Mouse (Mus musculus): ENCODE measurements around the gene Nufip1. TPM values are rescaled to one million over a fixed set of nuclear protein-coding genes. Genes with fewer than 3 reads are reported as not detected.

Nufip1 gene
- 4.4 and 4.8 TPM in 2 replicates for polyA plus RNA-seq (2012; ENCODE audit: insufficient read depth, low replicate concordance)

DNA sequence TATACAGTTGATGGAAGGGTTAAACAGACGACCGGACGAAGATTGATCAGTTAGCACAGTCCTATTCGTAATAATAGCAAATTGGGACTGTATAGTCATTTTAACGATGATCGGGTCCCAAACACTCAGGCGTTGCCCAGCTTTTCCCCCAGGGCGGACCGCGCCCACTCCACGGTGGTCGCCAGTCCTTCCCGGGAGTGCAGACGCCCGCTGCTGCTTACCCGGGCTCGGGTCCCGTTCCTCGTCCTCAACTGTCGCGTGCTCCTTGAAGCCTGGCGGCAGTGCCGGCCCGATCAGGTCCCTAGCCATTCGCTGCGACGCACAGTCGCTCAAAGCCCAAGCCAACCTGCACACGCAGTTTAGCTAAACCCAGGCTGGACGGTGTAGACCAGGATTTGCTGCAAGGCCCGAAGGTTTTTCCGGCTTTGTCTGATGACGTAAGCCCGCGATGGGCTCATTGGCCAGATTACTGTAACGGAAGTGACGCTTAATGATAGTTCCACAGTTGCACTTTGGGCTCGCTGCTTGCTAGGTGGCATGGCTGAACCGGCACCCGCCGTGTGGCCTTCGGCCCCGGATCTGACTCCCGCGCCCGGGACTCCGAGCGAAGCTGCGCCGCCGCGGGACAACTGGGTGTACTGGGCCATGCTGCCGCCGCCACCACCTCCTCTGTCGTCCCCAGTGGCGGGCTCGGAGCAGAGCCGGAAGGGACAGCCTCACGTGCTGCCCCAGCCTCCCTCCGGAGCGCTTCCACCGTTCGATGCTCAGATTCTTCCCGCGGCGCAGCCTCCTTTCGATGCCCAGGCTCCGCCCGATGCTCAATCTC is at the start of gene Nufip1, which contains the start of gene Gpalpp1:
Nufip1 (plus strand) TSS at position 496 of the 826 bp plus-strand sequence.
Gpalpp1 (minus strand) TSS at position 365 of the 826 bp plus-strand sequence.
- peak within 1 kb of the TSS; percentile 98 for H3K4me3 ChIP-seq (replicated peaks)
- peak; percentile 67; the same call in 1 of the 2 replicates for TF ChIP-seq FLI1 (IDR thresholded peaks at IDR 0.05; ENCODE audit: low read length)
- no peak for TF ChIP-seq GATA1 (IDR thresholded peaks at IDR 0.05; ENCODE audit: borderline replicate concordance, low read length)
- H3K9me3 ChIP-seq, result no peaks in the 10 kb centered on the region
- H3K27me3 ChIP-seq (replicated peaks), result no peaks in the 10 kb centered on the region
- peaks cover 26% of the 10 kb centered on the region for H3K4me1 ChIP-seq
- H3K36me3 ChIP-seq (replicated peaks; ENCODE audit: low read length), result peaks cover 45% of the 10 kb centered on the region

DNA sequence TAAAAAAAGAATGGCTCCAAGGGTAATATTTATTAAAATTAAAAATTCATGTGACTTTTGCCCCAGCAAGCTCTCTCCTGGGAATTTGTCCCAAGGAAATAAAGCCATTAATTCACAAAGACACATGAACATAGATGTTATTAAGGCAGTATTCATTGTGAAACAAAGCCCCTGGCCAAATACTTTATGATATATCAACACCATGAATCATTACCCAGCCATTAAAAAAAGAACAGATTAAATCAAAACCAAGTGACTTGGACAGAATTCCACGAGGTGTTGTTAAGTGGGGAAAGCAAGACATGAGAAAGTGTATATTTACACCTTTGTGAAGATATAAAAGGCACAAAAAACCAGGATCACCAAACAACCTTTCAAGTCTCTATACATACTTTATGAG is 43.5 kb upstream of the Nufip1 start:
- peaks cover 3% of the 10 kb centered on the region for H3K27me3 ChIP-seq (replicated peaks)
- no peaks in the 10 kb centered on the region for H3K36me3 ChIP-seq (replicated peaks; ENCODE audit: low read length)
- no peaks in the 10 kb centered on the region for H3K4me1 ChIP-seq
- H3K4me3 ChIP-seq (replicated peaks), result no peak overlapping the region
- TF ChIP-seq FLI1 (IDR thresholded peaks at IDR 0.05; ENCODE audit: low read length) (no peak), GATA1 (IDR thresholded peaks at IDR 0.05; ENCODE audit: borderline replicate concordance, low read length) (no peak)
- H3K9me3 ChIP-seq, result no peaks in the 10 kb centered on the region

DNA sequence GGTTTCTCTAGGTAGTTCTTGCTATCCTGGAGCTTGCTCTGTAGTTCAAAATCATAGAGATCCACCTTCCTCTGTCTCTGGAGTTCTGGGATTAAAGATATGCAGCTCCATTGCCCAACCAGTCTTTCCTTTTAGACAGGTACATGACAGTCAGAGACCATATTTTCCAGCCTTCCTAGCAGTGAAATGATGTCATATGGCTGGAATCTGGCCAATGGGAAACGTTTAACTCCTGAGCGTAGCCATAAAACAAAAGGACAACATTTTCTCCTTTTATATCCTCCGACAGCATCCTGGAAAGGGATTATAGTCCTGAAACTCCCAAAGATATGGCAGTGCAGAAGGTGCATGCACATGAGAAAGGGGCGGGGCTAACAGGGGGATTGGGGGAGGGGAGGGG is 42.4 kb upstream of the Nufip1 start:
- Histone ChIP-seq H3K4me1 (no peaks in the 10 kb centered on the region), H3K9me3 (no peaks in the 10 kb centered on the region), H3K36me3 (replicated peaks; ENCODE audit: low read length) (no peaks in the 10 kb centered on the region), H3K27me3 (replicated peaks) (peaks cover 4% of the 10 kb centered on the region), H3K4me3 (replicated peaks) (no peak overlapping the region)
- TF ChIP-seq FLI1 (IDR thresholded peaks at IDR 0.05; ENCODE audit: low read length), result no peak
- TF ChIP-seq GATA1 (IDR thresholded peaks at IDR 0.05; ENCODE audit: borderline replicate concordance, low read length), result no peak

DNA sequence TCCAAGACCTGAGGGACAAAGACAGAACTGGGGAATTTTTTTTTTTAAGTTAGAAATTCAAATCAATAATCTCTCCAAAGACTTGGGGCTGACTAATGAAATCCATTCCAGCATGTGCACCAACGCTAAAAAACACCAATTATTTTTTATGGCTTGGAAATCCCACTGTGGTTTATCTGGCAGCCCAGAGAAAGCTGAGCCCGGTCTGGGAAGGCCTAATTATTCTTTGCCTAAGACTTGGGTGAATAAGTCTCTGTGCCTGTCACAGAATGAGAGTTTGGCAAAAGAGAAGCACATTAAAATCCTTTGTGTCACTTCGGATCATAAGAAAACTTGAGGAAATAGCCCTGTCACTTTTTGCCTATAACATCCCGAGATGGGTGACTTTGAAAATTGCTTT is 41.4 kb upstream of the Nufip1 start:
- Histone ChIP-seq H3K4me1 (no peaks in the 10 kb centered on the region), H3K9me3 (no peaks in the 10 kb centered on the region), H3K27me3 (replicated peaks) (peaks cover 4% of the 10 kb centered on the region), H3K4me3 (replicated peaks) (no peak overlapping the region), H3K36me3 (replicated peaks; ENCODE audit: low read length) (no peaks in the 10 kb centered on the region)
- TF ChIP-seq FLI1 (IDR thresholded peaks at IDR 0.05; ENCODE audit: low read length) (no peak), GATA1 (IDR thresholded peaks at IDR 0.05; ENCODE audit: borderline replicate concordance, low read length) (no peak)

DNA sequence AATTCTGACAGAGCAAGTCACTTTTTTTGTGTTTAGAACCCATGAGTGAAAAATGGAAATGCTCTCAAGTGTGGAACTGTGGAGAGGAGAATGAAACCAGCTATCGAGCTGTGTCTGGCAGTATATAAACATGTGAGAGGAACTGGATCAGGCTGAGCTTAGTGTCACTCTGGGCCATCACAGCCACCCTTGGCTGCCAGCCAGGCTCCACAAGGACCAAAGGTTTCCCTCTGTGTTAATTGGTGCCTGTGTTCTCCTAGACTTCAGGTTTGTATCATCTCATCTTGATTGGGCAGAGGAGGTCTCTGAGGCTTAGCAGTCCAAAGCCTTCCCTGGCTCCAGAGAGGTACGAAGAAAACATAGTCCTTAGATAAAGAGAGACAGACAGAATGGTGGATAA is 38.1 kb upstream of the Nufip1 start:
- H3K27me3 ChIP-seq (replicated peaks), result peaks cover 8% of the 10 kb centered on the region
- no peak overlapping the region for H3K4me3 ChIP-seq (replicated peaks)
- H3K9me3 ChIP-seq, result no peaks in the 10 kb centered on the region
- no peak for TF ChIP-seq FLI1 (IDR thresholded peaks at IDR 0.05; ENCODE audit: low read length)
- no peak for TF ChIP-seq GATA1 (IDR thresholded peaks at IDR 0.05; ENCODE audit: borderline replicate concordance, low read length)
- H3K36me3 ChIP-seq (replicated peaks; ENCODE audit: low read length), result no peaks in the 10 kb centered on the region
- 0 out of 2 replicates have a peak, but pooled peaks cover 4% of the 10 kb centered on the region for H3K4me1 ChIP-seq

DNA sequence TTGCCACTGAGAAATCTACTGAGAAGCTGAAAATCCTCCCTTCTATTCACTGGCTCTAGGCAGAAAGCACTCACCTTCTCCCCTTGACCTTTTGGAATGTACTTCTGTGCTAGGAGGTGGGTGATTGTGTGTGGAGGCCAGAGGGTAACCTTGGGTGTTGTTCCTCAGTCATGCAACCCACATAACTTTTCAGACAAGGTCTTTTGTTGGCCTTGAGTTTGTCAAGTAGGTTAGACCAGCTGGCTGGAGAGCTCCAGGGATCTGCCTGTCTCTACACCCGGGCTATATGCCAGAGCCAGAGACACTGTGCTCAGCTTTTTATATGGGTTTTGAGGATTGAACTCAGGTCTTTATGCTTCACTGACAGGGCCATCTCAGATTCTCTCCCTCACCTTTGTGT is 36.5 kb upstream of the Nufip1 start:
- no peaks in the 10 kb centered on the region for H3K36me3 ChIP-seq (replicated peaks; ENCODE audit: low read length)
- H3K27me3 ChIP-seq (replicated peaks), result peaks cover 18% of the 10 kb centered on the region
- H3K9me3 ChIP-seq, result no peaks in the 10 kb centered on the region
- 0 out of 2 replicates have a peak, but pooled peaks cover 4% of the 10 kb centered on the region for H3K4me1 ChIP-seq
- no peak overlapping the region for H3K4me3 ChIP-seq (replicated peaks)
- TF ChIP-seq GATA1 (IDR thresholded peaks at IDR 0.05; ENCODE audit: borderline replicate concordance, low read length) (no peak), FLI1 (IDR thresholded peaks at IDR 0.05; ENCODE audit: low read length) (no peak)

DNA sequence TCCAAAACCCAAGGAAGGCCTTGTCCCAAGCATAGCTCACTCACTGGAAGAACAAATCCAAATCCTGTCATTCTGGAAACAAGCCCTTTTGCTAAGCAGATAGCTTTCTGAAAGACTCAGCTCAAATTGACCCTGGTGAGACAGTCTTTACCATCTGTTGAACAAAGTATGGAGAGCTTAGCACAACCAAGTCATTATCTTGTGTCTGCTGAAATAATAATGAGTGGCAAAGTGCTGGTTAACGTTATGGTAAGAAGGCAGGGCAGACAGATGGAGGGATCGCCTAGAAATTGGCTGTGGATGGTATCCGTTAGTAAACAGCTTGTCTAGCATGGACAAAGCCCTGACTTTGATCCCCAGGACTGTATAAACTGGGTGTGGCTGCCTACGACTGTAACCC is 35.0 kb upstream of the Nufip1 start:
- TF ChIP-seq GATA1 (IDR thresholded peaks at IDR 0.05; ENCODE audit: borderline replicate concordance, low read length) (no peak), FLI1 (IDR thresholded peaks at IDR 0.05; ENCODE audit: low read length) (no peak)
- no peaks in the 10 kb centered on the region for H3K9me3 ChIP-seq
- H3K4me1 ChIP-seq, result peaks cover 8% of the 10 kb centered on the region; the same call in 1 of the 2 replicates

DNA sequence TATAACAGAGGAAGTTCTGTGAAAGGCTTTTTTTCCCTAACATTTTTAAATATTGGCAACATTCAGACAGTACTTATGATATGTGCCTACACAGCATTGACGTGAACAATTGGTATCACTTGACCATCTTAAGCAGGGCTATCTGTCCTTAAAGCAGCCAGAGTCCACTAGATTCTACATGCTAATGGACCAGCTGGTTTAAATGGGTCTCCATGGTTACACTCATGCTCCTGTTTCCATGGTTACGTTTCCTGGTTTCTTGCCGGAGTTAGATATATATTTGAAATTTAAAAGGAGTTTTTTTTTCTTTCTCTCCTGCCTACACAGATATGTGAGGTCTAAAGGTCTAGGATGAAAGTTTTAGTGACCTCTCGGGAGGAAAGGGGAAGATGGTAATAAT is 34.1 kb upstream of the Nufip1 start:
- TF ChIP-seq GATA1 (IDR thresholded peaks at IDR 0.05; ENCODE audit: borderline replicate concordance, low read length) (no peak), FLI1 (IDR thresholded peaks at IDR 0.05; ENCODE audit: low read length) (no peak)
- no peak overlapping the region for H3K4me3 ChIP-seq (replicated peaks)
- no peaks in the 10 kb centered on the region for H3K36me3 ChIP-seq (replicated peaks; ENCODE audit: low read length)
- no peaks in the 10 kb centered on the region for H3K9me3 ChIP-seq
- peaks cover 8% of the 10 kb centered on the region; the same call in 1 of the 2 replicates for H3K4me1 ChIP-seq
- H3K27me3 ChIP-seq (replicated peaks), result peaks cover 21% of the 10 kb centered on the region

More for the DNA sequence above, 35.0 kb upstream of the Nufip1 start:
- peaks cover 21% of the 10 kb centered on the region for H3K27me3 ChIP-seq (replicated peaks)
- no peaks in the 10 kb centered on the region for H3K36me3 ChIP-seq (replicated peaks; ENCODE audit: low read length)
- H3K4me3 ChIP-seq (replicated peaks), result no peak overlapping the region

DNA sequence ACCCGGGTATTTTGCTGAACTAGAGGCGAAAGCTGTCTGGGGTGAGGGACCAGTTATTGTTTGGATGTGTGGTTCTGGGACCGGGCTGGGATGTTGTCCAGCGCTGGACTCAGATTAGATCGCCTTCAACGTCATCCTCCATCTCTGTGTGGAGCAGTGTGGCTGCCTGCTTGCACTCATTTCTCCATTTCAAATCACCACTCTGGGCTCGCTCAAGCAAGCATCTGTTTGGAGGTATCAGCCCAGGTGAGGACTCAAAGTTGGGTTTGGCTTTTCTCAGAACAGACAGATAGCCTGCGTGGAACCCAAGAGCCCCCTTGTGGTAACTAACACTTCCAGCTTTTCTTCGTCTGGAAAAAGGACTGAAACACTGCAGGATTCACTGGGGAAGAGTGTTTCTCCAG is 33.6 kb upstream of the Nufip1 start:
- H3K36me3 ChIP-seq (replicated peaks; ENCODE audit: low read length), result no peaks in the 10 kb centered on the region
- no peak overlapping the region for H3K4me3 ChIP-seq (replicated peaks)
- TF ChIP-seq GATA1 (IDR thresholded peaks at IDR 0.05; ENCODE audit: borderline replicate concordance, low read length) (no peak), FLI1 (IDR thresholded peaks at IDR 0.05; ENCODE audit: low read length) (no peak)
- peaks cover 21% of the 10 kb centered on the region for H3K27me3 ChIP-seq (replicated peaks)
- no peaks in the 10 kb centered on the region for H3K9me3 ChIP-seq
- H3K4me1 ChIP-seq, result peaks cover 8% of the 10 kb centered on the region; the same call in 1 of the 2 replicates

DNA sequence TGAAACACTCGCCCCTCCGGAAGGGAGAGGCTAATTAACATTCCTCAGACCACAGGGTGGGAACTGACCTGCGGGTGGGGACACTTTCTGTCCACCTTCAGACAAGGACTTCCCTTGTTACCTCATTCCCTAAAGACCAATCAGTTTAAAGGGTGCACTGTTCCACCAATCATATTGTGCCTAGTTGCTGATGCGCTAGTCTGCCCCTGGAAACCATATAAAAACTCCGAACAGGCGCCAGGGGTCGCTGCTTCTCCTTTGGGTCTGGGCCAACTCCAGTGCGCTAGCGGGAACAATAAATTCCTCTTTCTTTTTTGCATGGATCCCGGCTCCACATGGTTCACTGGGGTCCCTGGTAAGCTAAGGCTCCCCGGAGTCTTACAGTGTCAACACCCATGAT is 29.2 kb upstream of the Nufip1 start:
- no peak overlapping the region for H3K4me3 ChIP-seq (replicated peaks)
- TF ChIP-seq FLI1 (IDR thresholded peaks at IDR 0.05; ENCODE audit: low read length) (no peak), GATA1 (IDR thresholded peaks at IDR 0.05; ENCODE audit: borderline replicate concordance, low read length) (no peak)

More for the DNA sequence above, 29.2 kb upstream of the Nufip1 start:
- Histone ChIP-seq H3K4me1 (peaks cover 19% of the 10 kb centered on the region), H3K27me3 (replicated peaks) (peaks cover 13% of the 10 kb centered on the region), H3K36me3 (replicated peaks; ENCODE audit: low read length) (peaks cover 8% of the 10 kb centered on the region), H3K9me3 (no peaks in the 10 kb centered on the region)

All from megakaryocyte, embryonic 14.5 days (primary cell).